Mouse (Mus musculus): ENCODE results near the gene Atp13a4.

Gene Atp13a4

DNA sequence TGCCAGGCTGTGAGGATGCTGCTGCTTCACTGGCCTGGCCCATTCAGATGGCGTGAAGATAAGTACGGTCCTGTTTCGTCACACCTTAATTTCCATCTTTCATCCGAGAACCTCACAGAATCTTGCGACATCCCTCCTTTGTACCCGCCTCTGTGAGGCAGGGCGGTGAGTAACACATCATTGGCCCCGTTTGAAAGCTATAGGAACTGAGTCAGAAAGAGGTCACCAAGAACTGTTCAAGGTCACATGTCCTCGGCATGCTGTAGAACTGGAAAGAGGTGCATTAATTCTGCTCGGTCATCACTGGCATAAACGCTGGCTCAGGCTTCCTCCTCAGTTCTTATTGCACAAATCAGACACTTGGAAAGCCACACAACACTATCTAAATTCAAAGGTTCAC, at the start of gene Atp13a4:
Gene Atp13a4, minus strand, starts transcription at position 36 of the 400 bp plus-strand sequence.
- no peak for DNase-seq (ENCODE audit: low spot score in 2 of 2)

DNA sequence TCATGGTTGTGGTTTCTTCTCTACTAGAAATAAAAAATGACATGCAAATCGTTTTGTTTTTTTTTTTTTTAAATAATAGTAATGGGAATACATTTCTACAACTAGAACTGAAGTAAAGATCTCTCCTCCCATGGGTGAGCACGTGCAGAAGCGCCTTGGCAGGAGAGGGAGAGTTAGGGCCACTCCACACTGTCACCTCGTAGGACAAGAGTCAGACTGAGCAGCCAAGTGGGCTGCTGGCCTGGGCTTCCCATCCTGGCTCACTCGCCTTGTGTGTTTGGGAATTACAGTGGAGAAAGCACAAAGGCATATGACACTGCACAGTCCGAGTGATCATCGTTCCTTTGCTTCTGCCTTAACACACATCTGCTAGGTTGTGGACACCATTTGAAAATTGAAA, 47.5 kb upstream of the Atp13a4 start:
- no peak for DNase-seq (ENCODE audit: low spot score in 2 of 2)

DNA sequence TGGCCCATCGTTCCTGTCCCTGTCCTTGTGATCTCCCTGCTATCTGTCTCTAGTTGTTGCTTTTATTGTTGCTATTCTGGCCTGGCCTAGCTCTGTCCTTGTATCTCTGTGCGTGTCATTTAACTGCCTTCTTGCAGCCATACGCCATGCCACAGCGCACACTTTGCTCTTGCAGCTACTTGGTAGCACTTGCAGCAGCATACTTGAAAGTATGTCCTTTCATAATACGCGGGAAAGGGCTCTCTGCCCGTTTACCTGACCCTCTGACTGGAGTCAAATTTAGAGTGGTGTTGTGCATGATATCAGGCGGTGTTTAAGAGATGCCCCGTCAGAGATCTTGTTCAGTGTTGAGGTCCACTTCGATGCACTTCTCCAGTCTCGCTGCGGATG, 35.1 kb upstream of the Atp13a4 start:
- DNase-seq (ENCODE audit: low spot score in 2 of 2): no peak

DNA sequence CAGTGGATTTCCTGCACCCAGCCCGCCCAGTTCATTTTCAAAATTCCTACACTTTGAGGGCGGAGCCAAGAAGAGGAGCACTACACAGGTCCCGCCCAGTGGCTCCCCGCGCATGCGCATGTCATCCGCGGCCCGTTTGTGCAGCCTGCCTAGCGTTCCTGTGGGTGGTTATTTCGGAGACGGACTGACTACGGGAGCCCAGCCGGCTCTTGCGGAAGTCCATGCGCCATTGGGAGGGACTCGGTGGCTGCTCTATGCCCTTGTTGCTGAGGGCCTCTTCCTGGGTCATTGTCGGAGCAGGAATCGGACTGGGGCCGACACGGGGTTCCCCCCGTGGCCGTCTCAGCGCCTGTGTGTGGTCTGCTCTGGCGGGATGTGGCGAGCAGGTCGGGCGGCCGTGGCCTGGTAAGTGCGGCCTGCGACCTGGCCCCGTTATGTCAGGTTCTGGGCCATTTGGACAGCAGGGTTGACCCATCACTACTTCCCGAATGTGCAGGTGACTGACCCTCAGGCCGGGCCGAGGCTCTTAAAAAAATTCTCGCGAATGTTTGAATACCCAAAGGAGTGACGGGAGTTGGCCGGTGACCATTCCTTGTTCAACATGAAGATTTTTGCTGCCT, 34.6 kb upstream of the Atp13a4 start, which contains the start of gene Opa1:
Gene Opa1, plus strand, starts transcription at position 168 of the 620 bp plus-strand sequence.
- peak; percentile 99 for DNase-seq (ENCODE audit: low spot score in 2 of 2)

DNA sequence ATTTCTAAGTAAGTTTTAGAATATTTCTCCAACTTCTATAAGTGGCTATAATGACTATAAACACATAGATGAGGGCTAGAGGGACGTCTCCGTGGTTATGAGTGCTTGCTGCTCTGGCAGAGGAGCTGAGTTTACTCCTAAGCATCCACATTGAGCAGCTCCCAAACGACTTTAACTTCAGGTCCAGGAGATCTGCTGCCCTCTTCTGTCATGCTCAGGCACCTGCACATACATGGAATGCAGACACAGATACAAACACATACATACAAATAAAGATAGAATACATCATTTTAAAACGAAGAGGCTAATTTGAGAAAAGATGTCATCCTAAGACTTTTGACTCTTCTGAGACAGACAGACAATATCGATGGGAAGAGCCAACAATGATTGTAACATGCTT, 31.0 kb upstream of the Atp13a4 start:
- peak in 1 of 2 experiments; percentile 28 for DNase-seq (ENCODE audit: low spot score in 2 of 2)

DNA sequence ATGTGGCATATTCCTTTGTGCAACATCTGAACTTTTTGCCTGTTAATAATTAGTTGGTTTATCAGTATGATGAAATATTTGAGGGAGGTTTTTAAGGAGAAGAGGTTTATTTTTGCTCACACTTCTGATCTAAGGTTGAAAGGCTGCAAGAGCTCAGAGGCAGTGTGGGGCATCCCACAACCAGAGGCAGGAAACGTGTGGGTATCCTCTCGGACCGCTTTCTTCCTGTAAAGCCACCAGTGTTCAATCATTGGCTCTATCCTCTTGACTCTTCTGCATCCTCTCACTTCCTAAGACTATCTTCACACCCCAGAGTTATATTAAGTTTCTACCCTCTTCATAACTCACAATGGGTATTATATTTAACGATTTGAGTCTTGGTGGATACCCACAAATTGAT, 29.3 kb upstream of the Atp13a4 start:
- no peak for DNase-seq (ENCODE audit: low spot score in 2 of 2)

DNA sequence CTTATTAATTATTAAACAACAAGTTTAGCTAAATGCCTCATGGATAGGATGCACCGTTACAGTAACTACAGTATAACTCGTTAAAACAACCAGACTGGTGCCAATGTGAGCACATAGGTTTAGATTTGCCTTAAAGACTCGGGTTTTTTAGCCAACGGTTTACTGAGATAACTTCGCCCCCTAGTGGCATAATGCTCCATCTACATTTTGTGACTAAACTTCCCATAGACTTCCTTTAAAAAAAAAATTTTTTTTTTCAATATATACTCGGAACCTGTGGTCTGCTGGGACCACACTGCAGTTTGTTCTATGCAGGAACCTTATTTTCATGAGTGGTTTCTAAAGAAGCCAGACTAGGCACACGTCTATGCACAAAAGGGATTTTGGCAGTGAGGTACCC, 16.2 kb upstream of the Atp13a4 start:
- DNase-seq (ENCODE audit: low spot score in 2 of 2): peak in 1 of 2 experiments; percentile 60

DNA sequence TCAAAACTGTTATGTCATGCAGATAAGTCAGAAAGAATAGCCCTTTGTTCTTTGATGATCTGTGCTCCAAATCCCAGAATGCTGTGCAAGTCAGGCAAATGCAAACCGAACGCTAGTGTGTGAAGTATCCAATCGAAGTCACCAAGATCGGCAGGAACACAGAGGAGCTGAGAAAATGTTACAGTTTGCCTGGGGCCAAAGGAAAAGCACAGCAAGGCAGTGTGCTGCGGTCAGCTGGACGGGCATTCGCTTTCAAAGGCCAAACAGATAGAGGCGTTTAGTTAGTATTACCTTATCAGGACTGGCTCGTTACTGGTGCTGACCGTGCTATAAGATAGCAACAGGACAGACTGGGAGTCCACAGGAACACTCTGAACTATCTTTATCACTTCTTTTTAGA, 15.8 kb upstream of the Atp13a4 start:
- DNase-seq (ENCODE audit: low spot score in 2 of 2): no peak

DNA sequence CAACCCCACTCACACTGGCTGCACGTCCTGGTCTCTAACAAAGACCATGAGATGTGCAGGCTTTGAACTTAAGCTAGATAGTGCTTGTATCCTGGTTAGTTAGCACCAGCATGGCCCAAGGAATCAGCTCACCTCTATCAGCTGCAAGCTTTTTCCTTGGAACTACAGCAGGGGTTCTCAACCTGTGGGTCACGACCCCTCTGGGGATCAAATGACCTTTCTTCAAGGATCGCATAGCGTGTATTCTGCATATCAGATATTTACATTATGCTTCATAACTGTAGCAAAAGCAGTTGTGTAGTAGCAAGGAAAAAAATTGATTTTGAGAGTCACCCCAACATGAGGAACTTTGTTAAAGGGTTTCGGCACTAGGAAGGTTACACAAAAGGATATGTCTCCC, 15.0 kb upstream of the Atp13a4 start:
- no peak for DNase-seq (ENCODE audit: low spot score in 2 of 2)

DNA sequence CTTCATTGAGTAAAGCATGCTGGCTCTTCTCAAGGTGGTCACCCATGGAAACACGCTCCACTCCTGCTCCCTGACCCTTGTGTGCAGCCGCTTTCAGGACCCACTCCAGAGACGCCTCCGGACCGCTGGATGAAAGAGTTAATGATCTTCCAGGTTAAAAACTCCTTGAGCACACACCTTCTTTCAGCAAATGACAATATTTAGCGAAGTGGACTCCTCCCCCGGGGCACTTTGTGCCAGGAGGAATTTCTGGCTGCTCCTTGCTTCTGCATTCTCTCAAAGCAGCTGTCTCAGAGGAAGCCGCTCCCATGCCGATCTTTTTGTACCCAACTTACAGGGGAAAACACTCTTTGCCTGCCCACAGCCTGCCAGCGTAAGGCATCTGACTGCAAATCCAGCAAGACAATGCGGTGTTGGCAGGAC, 3.4 kb downstream of the Atp13a4 start:
- no peak for DNase-seq (ENCODE audit: low spot score in 2 of 2)

DNA sequence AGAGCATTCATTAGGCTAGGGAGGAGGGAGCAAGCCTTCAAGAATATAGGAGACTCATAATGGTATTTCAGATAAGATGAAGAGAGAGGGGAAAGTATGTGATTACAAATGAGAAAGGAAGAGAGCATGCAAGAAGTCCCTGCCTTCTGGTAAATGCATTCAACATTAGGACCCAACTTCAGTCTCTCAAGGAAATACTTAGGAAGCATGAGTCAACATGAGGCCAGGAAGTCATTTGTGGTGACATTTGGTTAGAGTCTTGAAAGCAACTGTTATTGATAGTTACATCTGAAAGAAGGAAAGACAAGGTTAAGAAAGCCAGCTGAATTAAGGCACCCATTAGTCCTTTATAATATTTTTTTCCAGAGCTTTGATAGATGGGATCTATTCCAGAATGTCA, 4.8 kb downstream of the Atp13a4 start:
- no peak for DNase-seq (ENCODE audit: low spot score in 2 of 2)

DNA sequence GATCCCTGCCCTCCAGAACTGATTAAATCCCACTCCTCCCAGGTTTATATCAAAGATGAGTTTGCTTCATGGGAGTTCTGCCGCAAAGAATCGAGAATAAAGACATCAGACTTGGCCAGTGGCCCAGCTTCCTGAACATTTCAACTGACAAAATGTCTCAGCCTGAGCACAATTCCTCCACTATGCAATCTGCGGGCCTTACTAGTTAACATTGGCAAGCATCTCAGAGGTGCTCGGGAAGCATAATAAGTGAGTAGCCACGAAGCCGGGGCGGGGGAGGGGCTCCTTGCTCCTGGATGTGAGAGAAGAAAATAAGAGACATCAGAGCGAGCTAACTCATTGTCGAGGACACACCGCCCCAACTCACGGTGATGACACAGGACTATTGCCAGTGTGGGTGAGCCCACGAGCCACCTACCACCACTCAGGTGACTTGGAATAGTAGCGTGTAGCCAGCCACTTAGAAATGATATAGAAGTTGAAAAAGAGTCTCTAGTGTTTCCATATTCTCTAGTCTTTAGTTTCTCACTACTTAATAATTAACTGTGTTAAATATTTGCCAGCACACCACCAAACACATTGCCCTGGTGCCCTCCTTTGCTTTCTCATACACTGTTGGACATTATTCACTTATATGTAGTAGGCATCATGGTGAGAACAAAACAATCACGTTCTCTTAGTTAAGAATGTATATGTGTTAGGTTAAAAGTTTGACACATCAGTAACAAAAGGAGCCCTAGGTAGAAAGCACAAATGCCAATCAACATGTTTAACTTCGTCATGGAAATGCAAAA, 8.1 kb downstream of the Atp13a4 start:
- peak in 1 of 2 experiments; percentile 11 for DNase-seq (ENCODE audit: low spot score in 2 of 2)

DNA sequence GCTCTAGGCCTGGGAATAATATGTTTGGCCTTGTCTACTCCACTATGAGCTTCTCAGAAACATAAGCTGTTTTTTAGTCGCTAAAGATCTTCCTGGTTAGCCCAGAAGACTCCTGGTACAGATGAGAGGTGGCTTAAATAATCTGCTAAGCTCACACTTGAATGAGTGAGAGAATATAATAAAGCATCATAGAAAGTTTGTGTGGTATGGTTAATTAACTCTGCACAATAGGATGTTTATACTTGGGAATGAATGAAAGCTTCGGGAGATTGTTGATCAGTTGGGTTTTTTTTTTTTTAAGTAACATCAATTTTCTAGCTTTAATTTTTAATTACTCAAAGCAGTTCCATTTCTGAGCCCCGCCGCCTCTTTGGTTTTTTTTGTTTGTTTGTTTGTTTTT, 8.8 kb downstream of the Atp13a4 start:
- no peak for DNase-seq (ENCODE audit: low spot score in 2 of 2)

DNA sequence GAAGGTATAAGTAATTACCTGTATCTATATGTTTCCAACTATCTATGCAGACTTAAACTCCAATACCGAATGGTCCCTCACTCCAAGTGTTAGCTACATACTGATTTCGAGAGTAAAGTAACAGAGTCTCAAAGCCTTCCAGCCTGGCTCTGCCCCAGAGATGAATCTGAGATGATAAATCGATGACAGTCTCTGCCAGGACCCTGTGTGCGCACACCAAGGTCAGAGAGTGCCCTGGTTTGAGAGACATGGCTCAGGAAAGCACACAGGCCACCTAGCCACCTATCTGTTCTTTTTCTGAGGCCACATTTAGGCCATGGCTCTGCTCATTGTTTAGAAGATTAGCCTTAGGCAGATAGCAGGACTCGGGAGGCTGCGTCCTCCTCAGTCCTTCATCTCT, 11.0 kb downstream of the Atp13a4 start:
- DNase-seq (ENCODE audit: low spot score in 2 of 2): no peak

DNA sequence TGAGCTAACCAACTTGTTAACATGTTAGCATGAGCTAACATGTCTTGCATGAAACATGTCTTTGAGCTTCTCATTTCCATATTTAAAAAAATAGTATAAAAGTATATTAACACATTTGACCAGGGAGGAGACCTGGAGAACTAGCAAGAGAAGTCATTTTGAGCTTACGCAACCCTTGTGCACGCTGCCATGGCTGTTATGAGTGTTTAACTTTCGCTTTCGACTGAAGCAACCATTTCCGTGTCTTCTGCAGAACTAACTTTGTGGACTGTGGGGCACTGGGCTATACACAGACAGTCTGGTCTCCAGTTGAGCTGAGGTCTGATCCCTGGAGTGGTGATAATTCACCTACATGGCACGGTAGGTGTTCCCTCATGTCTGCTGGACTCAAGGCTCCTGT, 17.6 kb downstream of the Atp13a4 start:
- no peak for DNase-seq (ENCODE audit: low spot score in 2 of 2)

DNA sequence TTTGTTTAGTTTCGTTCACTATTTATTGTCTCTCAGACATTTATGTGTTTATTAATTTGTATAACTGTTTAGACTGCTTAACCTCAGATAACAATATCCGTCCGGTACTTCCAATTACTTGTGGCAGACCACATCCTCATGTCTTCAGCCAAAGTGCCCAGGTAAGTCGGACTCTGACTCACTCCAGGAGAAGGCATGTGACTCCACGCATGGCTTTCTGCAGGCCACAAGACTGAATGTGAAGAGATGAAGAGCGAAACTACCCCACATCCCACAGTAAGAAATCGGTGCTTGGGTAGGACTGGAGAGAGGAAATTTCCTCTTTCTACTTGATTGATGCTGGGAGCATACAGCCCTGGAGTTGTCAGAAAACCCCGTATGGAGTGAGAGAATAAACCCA, 18.1 kb downstream of the Atp13a4 start:
- no peak for DNase-seq (ENCODE audit: low spot score in 2 of 2)

DNA sequence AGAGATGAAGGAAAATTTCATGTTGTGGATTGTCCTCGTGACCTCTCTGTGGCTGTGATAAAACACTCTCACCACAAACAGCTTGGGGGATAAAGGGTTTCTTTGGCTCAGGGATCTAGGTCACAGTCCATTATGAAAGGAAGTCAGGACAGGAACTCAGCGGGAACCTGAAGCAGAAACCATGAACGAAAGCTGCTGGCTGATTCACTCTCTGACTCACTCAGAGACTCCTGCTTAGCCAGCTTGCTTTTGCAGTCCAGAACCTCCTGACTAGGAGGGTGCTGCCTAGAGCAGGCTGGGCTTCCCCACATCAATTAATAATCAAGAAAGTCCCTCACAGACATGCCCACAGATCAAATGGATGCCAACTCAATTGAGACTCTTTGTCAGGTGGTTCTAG, 32.2 kb downstream of the Atp13a4 start:
- no peak for DNase-seq (ENCODE audit: low spot score in 2 of 2)

DNA sequence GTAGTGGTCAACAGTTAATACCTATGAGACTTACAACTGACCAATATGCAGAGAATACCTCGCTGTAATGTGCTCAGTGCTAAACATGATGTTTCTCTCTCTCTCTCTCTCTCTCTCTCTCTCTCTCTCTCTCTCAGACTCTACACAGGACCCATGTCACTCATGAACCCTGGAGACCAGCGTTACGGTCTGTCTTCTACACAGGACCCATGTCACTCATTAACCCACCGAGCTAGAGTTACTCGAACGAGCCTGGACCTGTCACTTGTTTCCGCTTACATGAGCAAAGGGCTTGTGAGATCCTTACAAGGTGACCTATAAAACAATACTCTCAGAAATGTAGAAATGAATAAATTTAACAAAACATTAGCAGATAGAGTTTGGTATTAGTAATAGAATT, 33.9 kb downstream of the Atp13a4 start:
- no peak for DNase-seq (ENCODE audit: low spot score in 2 of 2)

DNA sequence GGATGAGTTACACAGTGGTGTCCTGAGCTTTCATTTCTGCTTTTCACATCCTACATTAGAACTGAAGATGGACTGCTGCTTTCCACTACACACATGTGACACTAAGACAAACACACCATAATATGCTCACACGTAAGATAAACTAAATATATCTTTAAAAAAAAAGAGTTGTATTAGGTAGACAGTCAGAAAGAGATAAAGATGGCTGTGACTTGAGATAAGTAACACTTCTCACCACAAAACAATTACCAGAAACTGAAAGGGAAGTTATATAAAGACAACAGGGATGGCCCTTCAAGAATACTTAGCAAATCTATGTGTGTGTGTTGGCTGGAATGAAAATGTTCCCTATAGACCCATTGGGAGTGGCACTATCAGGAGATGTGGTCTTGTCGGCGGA, 34.8 kb downstream of the Atp13a4 start:
- no peak for DNase-seq (ENCODE audit: low spot score in 2 of 2)

DNA sequence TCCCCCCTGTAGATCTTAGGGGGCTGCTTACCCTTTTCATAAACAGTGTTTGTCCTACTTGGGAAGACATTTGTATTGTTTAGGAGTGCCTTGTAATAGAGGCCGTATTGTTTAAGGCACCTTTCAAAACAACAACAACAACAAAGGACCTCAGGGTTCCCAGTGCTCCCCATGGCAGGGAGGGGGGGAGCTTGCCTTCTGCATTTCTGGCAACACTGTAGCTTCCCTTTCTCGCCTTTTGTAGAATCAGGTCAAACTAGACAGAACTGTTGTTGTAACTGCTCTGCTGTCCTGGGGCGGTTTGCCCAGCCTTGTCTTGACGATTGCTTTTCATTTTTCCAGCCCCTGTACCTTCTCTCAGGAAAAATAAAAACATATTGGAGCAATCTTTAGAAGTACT, 40.0 kb downstream of the Atp13a4 start:
- DNase-seq (ENCODE audit: low spot score in 2 of 2): no peak

DNA sequence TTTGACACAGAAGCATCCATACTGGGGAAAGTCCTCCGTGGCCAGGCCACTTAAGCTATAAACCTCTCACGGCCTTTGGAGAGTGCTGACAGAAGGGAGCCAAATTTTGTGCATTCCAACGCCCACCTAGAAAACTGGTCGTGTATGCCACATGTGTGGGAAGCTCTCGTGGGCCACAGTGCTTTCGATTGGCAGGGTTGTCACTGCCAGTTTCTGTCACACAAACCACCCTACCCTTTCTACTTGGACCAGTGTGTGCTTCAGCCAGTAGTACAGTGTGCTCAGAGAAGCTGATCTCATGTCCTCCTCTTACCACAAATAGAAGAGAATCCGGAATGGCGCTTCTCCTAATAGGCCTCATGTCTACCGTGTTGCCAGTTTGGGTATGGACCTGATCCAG, 40.5 kb downstream of the Atp13a4 start:
- DNase-seq (ENCODE audit: low spot score in 2 of 2): no peak

DNA sequence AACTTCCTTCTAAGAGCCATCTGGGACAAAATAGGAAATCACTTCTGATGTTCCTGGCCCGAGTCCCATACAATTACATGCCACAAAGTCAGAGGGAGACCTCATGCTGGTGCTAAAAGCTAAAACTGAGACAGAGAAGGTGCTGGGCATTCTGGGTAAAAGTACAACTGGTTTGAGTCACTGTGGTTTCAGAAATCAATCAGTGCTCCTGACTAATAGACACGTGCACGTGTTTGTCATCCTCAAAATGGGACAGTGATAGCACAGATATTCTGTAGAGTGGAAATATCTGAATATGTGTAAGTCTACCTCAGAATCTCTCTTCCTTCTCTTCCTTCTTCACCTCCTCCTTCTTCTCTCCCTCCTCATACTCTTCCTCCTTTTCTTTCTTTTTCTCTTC, 53.6 kb downstream of the Atp13a4 start:
- no peak for DNase-seq (ENCODE audit: low spot score in 2 of 2)

DNA sequence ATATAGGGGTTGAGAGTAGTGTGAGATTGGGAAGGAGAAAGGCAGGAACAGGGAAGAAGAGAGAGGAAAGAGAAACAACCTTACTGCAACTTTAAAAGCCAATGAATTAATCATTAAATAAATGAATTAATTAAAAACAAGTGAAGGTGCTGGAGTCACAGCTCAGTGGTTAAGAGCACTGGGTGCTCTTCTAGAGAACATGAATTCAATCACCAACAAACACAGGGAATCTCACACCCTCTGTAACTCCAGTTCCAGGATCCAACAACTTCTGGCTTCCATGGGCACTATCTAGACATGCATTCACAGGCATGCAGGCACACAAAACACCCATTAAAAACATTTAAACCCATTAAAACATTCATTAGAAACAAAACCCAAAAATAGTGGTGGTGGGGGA, 63.2 kb downstream of the Atp13a4 start:
- DNase-seq (ENCODE audit: low spot score in 2 of 2): no peak

DNA sequence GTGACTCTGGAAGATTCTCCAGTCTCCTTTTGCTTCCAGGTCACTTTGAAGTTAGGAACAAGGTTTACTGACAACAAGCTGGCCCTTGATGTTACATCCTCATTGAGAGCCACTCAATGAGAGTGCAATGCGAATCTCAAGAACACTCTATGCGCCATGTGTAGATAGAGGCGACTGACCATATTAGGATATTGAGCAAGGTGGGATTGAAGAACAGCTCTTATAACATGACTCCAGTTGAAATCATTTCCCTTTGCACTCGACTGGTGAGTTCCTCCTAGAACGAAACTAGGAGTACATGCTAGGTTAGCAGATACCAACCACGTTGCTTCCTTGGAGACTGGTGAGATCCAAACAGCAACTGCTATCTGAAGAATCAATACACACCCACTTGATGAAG, 64.3 kb downstream of the Atp13a4 start:
- DNase-seq (ENCODE audit: low spot score in 2 of 2): no peak
